Mouse (Mus musculus): ENCODE measurements around the gene Ppm1l. TPM values are rescaled to one million over a fixed set of nuclear protein-coding genes. Genes with fewer than 3 reads are reported as not detected.

Gene Ppm1l
- 7.1 and 8.3 TPM in 2 replicates for polyA plus RNA-seq (2015; fragmentation: Nextera tagmentation; extraction: Ambion mirVana)

- H3K27ac ChIP-seq = peak within 1 kb of the TSS; percentile 81
- peak within 1 kb of the TSS; percentile 85 for H3K4me2 ChIP-seq
- peak within 1 kb of the TSS; percentile 76 for H3K4me3 ChIP-seq
- H3K9me3 ChIP-seq = no peaks in the 10 kb centered on the region
- ATAC-seq (ENCODE audit: insufficient number of reproducible peaks, insufficient read depth, low FRiP score, low TSS enrichment, low read depth) = peak; percentile 96
- peaks cover 22% of the 10 kb centered on the region for H3K4me1 ChIP-seq
- H3K9ac ChIP-seq = peak within 1 kb of the TSS; percentile 84
- peaks cover 6% of the 10 kb centered on the region; the same call in 1 of the 2 replicates for H3K27me3 ChIP-seq
- no peaks in the 10 kb centered on the region for H3K36me3 ChIP-seq
- under 1% methylated on average over 63 of the region's 80 CpGs for WGBS
These were observed at the start of gene Ppm1l for GRCm38 (mm10) chr3:69316391-69317195. TSS of gene Ppm1l (plus strand) at chr3:69316861.

GRCm38 (mm10) chr3:69271812-69272211 lies 44.8 kb upstream of the Ppm1l start:
- no peak overlapping the region for H3K9ac ChIP-seq
- no peak for ATAC-seq (ENCODE audit: insufficient number of reproducible peaks, insufficient read depth, low FRiP score, low TSS enrichment, low read depth)
- no peak overlapping the region for H3K4me3 ChIP-seq
- no peaks in the 10 kb centered on the region for H3K36me3 ChIP-seq
- no peaks in the 10 kb centered on the region for H3K27me3 ChIP-seq
- no peaks in the 10 kb centered on the region for H3K4me1 ChIP-seq
- no peaks in the 10 kb centered on the region for H3K9me3 ChIP-seq
- WGBS = 50% methylated on average over 7 of the region's 7 CpGs
- no peak overlapping the region for H3K27ac ChIP-seq
- H3K4me2 ChIP-seq = no peak overlapping the region

- Histone ChIP-seq H3K4me3 (no peak overlapping the region), H3K4me1 (no peaks in the 10 kb centered on the region), H3K36me3 (no peaks in the 10 kb centered on the region), H3K9me3 (no peaks in the 10 kb centered on the region), H3K27ac (no peak overlapping the region), H3K27me3 (no peaks in the 10 kb centered on the region), H3K9ac (no peak overlapping the region), H3K4me2 (no peak overlapping the region)
- no peak for ATAC-seq (ENCODE audit: insufficient number of reproducible peaks, insufficient read depth, low FRiP score, low TSS enrichment, low read depth)
- 90% methylated on average over 16 of the region's 16 CpGs for WGBS
These were observed 42.5 kb upstream of the Ppm1l start for GRCm38 (mm10) chr3:69274018-69274663.

- H3K4me1 ChIP-seq = no peaks in the 10 kb centered on the region
- H3K9ac ChIP-seq = no peak overlapping the region
- no peaks in the 10 kb centered on the region for H3K27me3 ChIP-seq
- WGBS = 69% methylated on average over 15 of the region's 15 CpGs
- H3K36me3 ChIP-seq = no peaks in the 10 kb centered on the region
- H3K27ac ChIP-seq = no peak overlapping the region
- no peak overlapping the region for H3K4me3 ChIP-seq
- ATAC-seq (ENCODE audit: insufficient number of reproducible peaks, insufficient read depth, low FRiP score, low TSS enrichment, low read depth) = no peak
- no peaks in the 10 kb centered on the region for H3K9me3 ChIP-seq
- H3K4me2 ChIP-seq = no peak overlapping the region
These were observed 41.9 kb upstream of the Ppm1l start for GRCm38 (mm10) chr3:69274664-69275312.

- H3K36me3 ChIP-seq = no peaks in the 10 kb centered on the region
- H3K4me2 ChIP-seq = no peak overlapping the region
- no peak overlapping the region for H3K9ac ChIP-seq
- peaks cover 8% of the 10 kb centered on the region for H3K4me1 ChIP-seq
- ATAC-seq (ENCODE audit: insufficient number of reproducible peaks, insufficient read depth, low FRiP score, low TSS enrichment, low read depth) = no peak
- H3K27me3 ChIP-seq = no peaks in the 10 kb centered on the region
- H3K4me3 ChIP-seq = no peak overlapping the region
- WGBS = 88% methylated on average over 6 of the region's 6 CpGs
- no peak overlapping the region for H3K27ac ChIP-seq
- H3K9me3 ChIP-seq = no peaks in the 10 kb centered on the region
These were observed 38.0 kb upstream of the Ppm1l start for GRCm38 (mm10) chr3:69278648-69279047.

- Histone ChIP-seq H3K27ac (no peak overlapping the region), H3K4me1 (peaks cover 8% of the 10 kb centered on the region), H3K27me3 (no peaks in the 10 kb centered on the region), H3K36me3 (no peaks in the 10 kb centered on the region), H3K9me3 (no peaks in the 10 kb centered on the region), H3K4me2 (no peak overlapping the region), H3K4me3 (no peak overlapping the region), H3K9ac (no peak overlapping the region)
- no peak for ATAC-seq (ENCODE audit: insufficient number of reproducible peaks, insufficient read depth, low FRiP score, low TSS enrichment, low read depth)
- WGBS = 81% methylated on average over 9 of the region's 9 CpGs
These were observed 34.3 kb upstream of the Ppm1l start for GRCm38 (mm10) chr3:69282406-69282805.

GRCm38 (mm10) chr3:69283085-69283847 lies 33.4 kb upstream of the Ppm1l start:
- H3K36me3 ChIP-seq = no peaks in the 10 kb centered on the region
- 38% methylated on average over 7 of the region's 7 CpGs for WGBS
- peaks cover 8% of the 10 kb centered on the region for H3K4me1 ChIP-seq
- no peak overlapping the region for H3K27ac ChIP-seq
- H3K9ac ChIP-seq = no peak overlapping the region
- no peak overlapping the region for H3K4me3 ChIP-seq
- ATAC-seq (ENCODE audit: insufficient number of reproducible peaks, insufficient read depth, low FRiP score, low TSS enrichment, low read depth) = no peak
- H3K27me3 ChIP-seq = no peaks in the 10 kb centered on the region
- H3K9me3 ChIP-seq = no peaks in the 10 kb centered on the region
- H3K4me2 ChIP-seq = no peak overlapping the region

GRCm38 (mm10) chr3:69289833-69290232 lies 26.8 kb upstream of the Ppm1l start:
- Histone ChIP-seq H3K4me3 (no peak overlapping the region), H3K4me1 (0 out of 2 replicates have a peak, but pooled peaks cover 9% of the 10 kb centered on the region), H3K4me2 (peak overlapping the region; percentile 14; the same call in 1 of the 2 replicates), H3K9me3 (no peaks in the 10 kb centered on the region), H3K36me3 (no peaks in the 10 kb centered on the region), H3K27me3 (no peaks in the 10 kb centered on the region), H3K9ac (no peak overlapping the region), H3K27ac (no peak overlapping the region)
- WGBS = 57% methylated on average over 14 of the region's 14 CpGs
- no peak for ATAC-seq (ENCODE audit: insufficient number of reproducible peaks, insufficient read depth, low FRiP score, low TSS enrichment, low read depth)

GRCm38 (mm10) chr3:69290294-69290693 lies 26.4 kb upstream of the Ppm1l start:
- Histone ChIP-seq H3K4me2 (peak overlapping the region; percentile 14; the same call in 1 of the 2 replicates), H3K27me3 (no peaks in the 10 kb centered on the region), H3K36me3 (no peaks in the 10 kb centered on the region), H3K9me3 (no peaks in the 10 kb centered on the region), H3K9ac (no peak overlapping the region), H3K4me3 (no peak overlapping the region), H3K27ac (no peak overlapping the region), H3K4me1 (0 out of 2 replicates have a peak, but pooled peaks cover 9% of the 10 kb centered on the region)
- 68% methylated on average over 7 of the region's 7 CpGs for WGBS
- peak; percentile 56; the same call in 1 of the 2 replicates for ATAC-seq (ENCODE audit: insufficient number of reproducible peaks, insufficient read depth, low FRiP score, low TSS enrichment, low read depth)

GRCm38 (mm10) chr3:69290844-69291243 lies 25.8 kb upstream of the Ppm1l start:
- Histone ChIP-seq H3K27me3 (no peaks in the 10 kb centered on the region), H3K27ac (no peak overlapping the region), H3K9me3 (no peaks in the 10 kb centered on the region), H3K4me3 (no peak overlapping the region), H3K36me3 (no peaks in the 10 kb centered on the region), H3K4me2 (no peak overlapping the region), H3K9ac (no peak overlapping the region), H3K4me1 (0 out of 2 replicates have a peak, but pooled peaks cover 9% of the 10 kb centered on the region)
- ATAC-seq (ENCODE audit: insufficient number of reproducible peaks, insufficient read depth, low FRiP score, low TSS enrichment, low read depth) = no peak
- WGBS = 86% methylated on average over 3 of the region's 3 CpGs

- Histone ChIP-seq H3K36me3 (no peaks in the 10 kb centered on the region), H3K4me3 (no peak overlapping the region), H3K27ac (no peak overlapping the region), H3K27me3 (no peaks in the 10 kb centered on the region), H3K9me3 (no peaks in the 10 kb centered on the region), H3K9ac (no peak overlapping the region), H3K4me2 (no peak overlapping the region), H3K4me1 (0 out of 2 replicates have a peak, but pooled peaks cover 9% of the 10 kb centered on the region)
- ATAC-seq (ENCODE audit: insufficient number of reproducible peaks, insufficient read depth, low FRiP score, low TSS enrichment, low read depth) = no peak
- 76% methylated on average over 1 of the region's 1 CpGs for WGBS
These were observed 24.0 kb upstream of the Ppm1l start for GRCm38 (mm10) chr3:69292628-69293027.

All from embryonic facial prominence, embryonic 13.5 days (tissue).